Mouse (Mus musculus): ENCODE measurements around the gene Fam189a2. TPM values are rescaled to one million over a fixed set of nuclear protein-coding genes. Genes with fewer than 3 reads are reported as not detected.

Fam189a2 gene
- 1.6 TPM for polyA plus RNA-seq (2014; fragmentation: Illumina TruSeq; extraction: RNeasy Lipid Tissue Mini Kit (QIAGEN cat#74804); ENCODE audit: low read depth, low replicate concordance)

GRCm38 (mm10) chr19:24030871-24031556 is at the start of gene Fam189a2:
TSS of gene Fam189a2 (minus strand) at chr19:24031019.

Other genes with a start within 250 kb of the Fam189a2 start
- gene Tjp2, start 194.0 kb upstream of the Fam189a2 start, polyA plus RNA-seq (2014; fragmentation: Illumina TruSeq; extraction: RNeasy Lipid Tissue Mini Kit (QIAGEN cat#74804); ENCODE audit: low read depth, low replicate concordance): 10.2 TPM
- 0.89 TPM for gene Fxn, start 249.6 kb upstream of the Fam189a2 start, polyA plus RNA-seq (2014; fragmentation: Illumina TruSeq; extraction: RNeasy Lipid Tissue Mini Kit (QIAGEN cat#74804); ENCODE audit: low read depth, low replicate concordance)